Mouse (Mus musculus) CH12.LX (cell line): ENCODE measurements at regions not wholly inside any gene's neighbourhood (a gene's known extent, or its start where the extent isn't known, plus 50 kb on each side); places are given as distances from the start of the nearest gene placed in this dataset.

Experiments
- DNase-seq: peaks from one replicate; pipeline ENCODE4 v3.0.0-alpha.2; 2013; ENCODE audit errors: extremely low read depth
- H3K27ac ChIP-seq: 2 replicates; pipeline ENCODE4 v1.5.1; 2012; ENCODE audit warnings: low read depth, mild to moderate bottlenecking, control low read depth, moderate library complexity; ENCODE audit not compliant: insufficient read depth
- H3K27me3 ChIP-seq: replicated peaks from 2 replicates; pipeline ENCODE3; 2012; ENCODE audit warnings: inconsistent platforms
- H3K36me3 ChIP-seq, 2 experiments: replicated peaks in 1 of 2; 2 replicates each; pipeline versions ENCODE3 to v1.6.1; 2012; ENCODE audit warnings: inconsistent platforms in 1 of 2, low read length in 1 of 2, mild to moderate bottlenecking in 1 of 2, mixed read lengths in 1 of 2, moderate library complexity in 1 of 2; ENCODE audit not compliant: control insufficient read depth in 1 of 2, insufficient read depth in 1 of 2
- H3K4me1 ChIP-seq, 2 experiments: 2 replicates each; pipeline ENCODE4 v1.6.1; 2012; ENCODE audit warnings: inconsistent platforms in 1 of 2, moderate library complexity in 1 of 2; ENCODE audit not compliant: insufficient read depth in 2 of 2, control insufficient read depth in 1 of 2
- H3K4me2 ChIP-seq: 2 replicates; pipeline ENCODE4 v1.6.1; 2012; ENCODE audit warnings: low read depth, mild to moderate bottlenecking, control low read depth; ENCODE audit not compliant: poor library complexity, insufficient read depth, severe bottlenecking
- H3K4me3 ChIP-seq, 3 experiments: fragments of 150-350 bp in 1 of 3; sonication (generic) in 1 of 3; replicated peaks in 1 of 3; 2 replicates each; pipeline versions ENCODE3 to v1.5.1; 2011 to 2012; ENCODE audit warnings: low read depth in 2 of 3, low read length in 2 of 3, mild to moderate bottlenecking in 2 of 3, moderate library complexity in 2 of 3, control low read depth in 1 of 3, improper control_type of control experiment in 1 of 3, inconsistent platforms in 1 of 3, mixed read lengths in 1 of 3; ENCODE audit not compliant: poor library complexity in 1 of 3
- H3K79me2 ChIP-seq: replicated peaks from 2 replicates; pipeline ENCODE4 v1.6.1; 2012; ENCODE audit warnings: mild to moderate bottlenecking, moderate library complexity; ENCODE audit not compliant: control insufficient read depth, poor library complexity, insufficient read depth, severe bottlenecking; ENCODE audit errors: extremely low read depth
- H3K9ac ChIP-seq: 2 replicates; pipeline ENCODE4 v1.6.1; 2012; ENCODE audit warnings: low read depth, mild to moderate bottlenecking, control low read depth, moderate library complexity; ENCODE audit not compliant: insufficient read depth
- H3K9me3 ChIP-seq: replicated peaks from 2 replicates; pipeline ENCODE3; 2012; ENCODE audit warnings: low read length, inconsistent platforms, mixed read lengths
- CHD2 ChIP-seq: IDR thresholded peaks from 2 replicates; pipeline ENCODE4 v1.6.1; 2011; ENCODE audit warnings: low read length, improper control_type of control experiment
- CTCF ChIP-seq, 2 experiments: IDR thresholded peaks in 1 of 2; conservative IDR thresholded peaks in 1 of 2; 2 replicates each; pipeline ENCODE4 v1.5.1; 2011 to 2012; ENCODE audit warnings: low read depth in 2 of 2, low read length in 2 of 2, improper control_type of control experiment in 1 of 2, inconsistent platforms in 1 of 2, mild to moderate bottlenecking in 1 of 2, moderate library complexity in 1 of 2
- ELF1 ChIP-seq: IDR thresholded peaks from 2 replicates; pipeline ENCODE4 v1.6.1; 2014; ENCODE audit warnings: low read depth, mild to moderate bottlenecking, inconsistent platforms, low read length, improper control_type of control experiment
- ETS1 ChIP-seq: conservative IDR thresholded peaks from 2 replicates; pipeline ENCODE4 v1.6.1; 2012; ENCODE audit warnings: low read depth, mild to moderate bottlenecking, inconsistent platforms, low read length, improper control_type of control experiment, moderate library complexity
- HCFC1 ChIP-seq: IDR thresholded peaks from 2 replicates; pipeline ENCODE4 v1.6.1; 2012; ENCODE audit warnings: low read depth, mild to moderate bottlenecking, inconsistent platforms, low read length, improper control_type of control experiment
- IRF4 ChIP-seq: IDR thresholded peaks from 2 replicates; pipeline ENCODE4 v1.6.1; 2014; ENCODE audit warnings: low read depth, mild to moderate bottlenecking, inconsistent platforms, low read length, improper control_type of control experiment
- JUND ChIP-seq: conservative IDR thresholded peaks from 2 replicates; pipeline ENCODE4 v1.6.1; 2011; ENCODE audit warnings: low read depth, low read length, improper control_type of control experiment
- MAFK ChIP-seq: IDR thresholded peaks from 2 replicates; pipeline ENCODE4 v1.6.1; 2011; ENCODE audit warnings: low read length, improper control_type of control experiment; ENCODE audit not compliant: insufficient replicate concordance
- MAZ ChIP-seq: IDR thresholded peaks from 2 replicates; pipeline ENCODE4 v1.6.1; 2012; ENCODE audit warnings: low read depth, mild to moderate bottlenecking, inconsistent platforms, low read length, improper control_type of control experiment, moderate library complexity
- MXI1 ChIP-seq: IDR thresholded peaks from 2 replicates; pipeline ENCODE4 v1.6.1; 2011; ENCODE audit warnings: mild to moderate bottlenecking, low read depth, low read length, improper control_type of control experiment
- NELFE ChIP-seq: IDR thresholded peaks from 2 replicates; pipeline ENCODE4 v1.6.1; 2011; ENCODE audit warnings: low read depth, low read length, improper control_type of control experiment
- NRF1 ChIP-seq: IDR thresholded peaks from 2 replicates; pipeline ENCODE4 v1.6.1; 2014; ENCODE audit warnings: low read depth, mild to moderate bottlenecking, inconsistent platforms, low read length, improper control_type of control experiment, moderate library complexity
- PAX5 ChIP-seq: IDR thresholded peaks from 2 replicates; pipeline ENCODE4 v1.6.1; 2012; ENCODE audit warnings: low read length, inconsistent platforms, mixed read lengths
- POLR2AphosphoS2 ChIP-seq: IDR thresholded peaks from 2 replicates; pipeline ENCODE4 v1.6.1; 2011; ENCODE audit warnings: low read depth, low read length, improper control_type of control experiment
- RAD21 ChIP-seq: IDR thresholded peaks from 2 replicates; pipeline ENCODE4 v1.6.1; 2011; ENCODE audit warnings: low read depth, mild to moderate bottlenecking, low read length, improper control_type of control experiment, moderate library complexity
- RCOR1 ChIP-seq: conservative IDR thresholded peaks from 2 replicates; pipeline ENCODE4 v1.6.1; 2012; ENCODE audit warnings: low read depth, mild to moderate bottlenecking, inconsistent platforms, low read length, improper control_type of control experiment
- TBP ChIP-seq: conservative IDR thresholded peaks from 2 replicates; pipeline ENCODE4 v1.6.1; 2011; ENCODE audit warnings: low read depth, low read length, improper control_type of control experiment
- TCF12 ChIP-seq: IDR thresholded peaks from 2 replicates; pipeline ENCODE4 v1.6.1; 2014; ENCODE audit warnings: low read depth, mild to moderate bottlenecking, inconsistent platforms, low read length, improper control_type of control experiment
- UBTF ChIP-seq: IDR thresholded peaks from 2 replicates; pipeline ENCODE4 v1.6.1; 2012; ENCODE audit warnings: low read depth, mild to moderate bottlenecking, inconsistent platforms, low read length, improper control_type of control experiment, moderate library complexity
- USF2 ChIP-seq: conservative IDR thresholded peaks from 2 replicates; pipeline ENCODE4 v1.6.1; 2011; ENCODE audit warnings: low read depth, low read length, improper control_type of control experiment
- dilution Hi-C: fragments of 300-500 bp; cut with MboI; formaldehyde crosslinking; loops from 2 replicates; pipeline ENCODE4 v1.14.3; 2020; ENCODE audit warnings: low sequenced_read_pairs; ENCODE audit not compliant: extremely low pct_unique_long_range_greater_than_20kb, extremely low pct_ligation_motif_present
- in situ Hi-C: fragments of 300-500 bp; cut with MboI; formaldehyde crosslinking; loops from 3 replicates; pipeline ENCODE4 v1.14.3; 2019; ENCODE audit warnings: low sequenced_read_pairs, low pct_ligation_motif_present, low pct_unique_long_range_greater_than_20kb, mixed read lengths

- dilution Hi-C loops (no loop called here), in situ Hi-C loops (loop anchor here (25.0 kb wide), 1 partner anchor 383 kb away; no protein-coding TSS in a partner anchor)
- Histone ChIP-seq H3K4me1 (no peaks in the 10 kb centered on the region), H3K4me2 (no peak overlapping the region), H3K9me3 (no peaks in the 10 kb centered on the region), H3K9ac (no peak overlapping the region), H3K36me3 (no peaks in the 10 kb centered on the region), H3K27me3 (peaks cover 79% of the 10 kb centered on the region), H3K79me2 (no peaks in the 10 kb centered on the region), H3K4me3 (no peak overlapping the region), H3K27ac (no peak overlapping the region)
- no peak for DNase-seq
- no peak for TF ChIP-seq MAZ
- no peak for TF ChIP-seq CTCF (conservative IDR thresholded peaks at IDR 0.05 in 1 of 2, IDR thresholded peaks at IDR 0.05 in 1 of 2; ENCODE audit: low read depth in 2 of 2, low read length in 2 of 2)
- TF ChIP-seq RAD21, result no peak
- TF ChIP-seq JUND, result no peak
- TF ChIP-seq IRF4, result no peak
- TF ChIP-seq NRF1, result no peak
- no peak for TF ChIP-seq NELFE
- no peak for TF ChIP-seq ETS1
- no peak for TF ChIP-seq MXI1
- TF ChIP-seq USF2, result no peak
- no peak for TF ChIP-seq HCFC1
- no peak for TF ChIP-seq POLR2AphosphoS2
- no peak for TF ChIP-seq PAX5
Measured at GRCm38 (mm10) chr6:31929165-31929564, 120.9 kb upstream of the 1700012A03Rik start.

- Histone ChIP-seq H3K4me2 (no peak overlapping the region), H3K9me3 (no peaks in the 10 kb centered on the region), H3K36me3 (no peaks in the 10 kb centered on the region), H3K27me3 (peaks cover 73% of the 10 kb centered on the region), H3K27ac (no peak overlapping the region), H3K4me3 (no peak overlapping the region), H3K4me1 (no peaks in the 10 kb centered on the region), H3K79me2 (no peaks in the 10 kb centered on the region), H3K9ac (no peak overlapping the region)
- TF ChIP-seq MAFK (no peak), ELF1 (no peak), RCOR1 (no peak), ETS1 (no peak), CHD2 (no peak), UBTF (no peak), POLR2AphosphoS2 (no peak), TBP (no peak), TCF12 (no peak)
- in situ Hi-C loops, result loop anchor here (25.0 kb wide), 1 partner anchor 385 kb away; no protein-coding TSS in a partner anchor
- DNase-seq, result no peak
- dilution Hi-C loops, result no loop called here
Measured at GRCm38 (mm10) chr6:31927181-31927580, 122.9 kb upstream of the 1700012A03Rik start.
